Mouse (Mus musculus): ENCODE data around the gene Specc1l.

Gene Specc1l

GRCm38 (mm10) chr10:75314190-75314980, 102.5 kb downstream of the Specc1l start:
- in situ Hi-C loops (cut with MboI, MseI) = no loop called here

GRCm38 (mm10) chr10:75315756-75316155, 103.9 kb downstream of the Specc1l start:
- in situ Hi-C loops (cut with MboI, MseI) = loop anchor here in 1 of 2 experiments (5.0 kb wide), 1 partner anchor 122 kb away; no protein-coding TSS in a partner anchor

GRCm38 (mm10) chr10:75316472-75316871, 104.6 kb downstream of the Specc1l start:
- in situ Hi-C loops (cut with MboI, MseI) = loop anchor here in 1 of 2 experiments (5.0 kb wide), 1 partner anchor 121 kb away; no protein-coding TSS in a partner anchor

GRCm38 (mm10) chr10:75316872-75316907, 104.8 kb downstream of the Specc1l start, which contains the start of gene Adora2a:
Gene Adora2a (plus strand): TSS chr10:75316877.
- in situ Hi-C loops (cut with MboI, MseI) = loop anchor here in 1 of 2 experiments (5.0 kb wide), 1 partner anchor 121 kb away; no protein-coding TSS in a partner anchor

- in situ Hi-C loops (cut with MboI, MseI) = loop anchor here in 1 of 2 experiments (5.0 kb wide), 1 partner anchor 120 kb away; no protein-coding TSS in a partner anchor
These were observed 105.3 kb downstream of the Specc1l start for GRCm38 (mm10) chr10:75316908-75317761.

GRCm38 (mm10) chr10:75318206-75318605, 106.3 kb downstream of the Specc1l start:
- in situ Hi-C loops (cut with MboI, MseI) = loop anchor here in 1 of 2 experiments (5.0 kb wide), 1 partner anchor 119 kb away; no protein-coding TSS in a partner anchor

GRCm38 (mm10) chr10:75320321-75320720, 108.4 kb downstream of the Specc1l start:
- in situ Hi-C loops (cut with MboI, MseI) = loop anchor here in 1 of 2 experiments (5.0 kb wide), 1 partner anchor 117 kb away; no protein-coding TSS in a partner anchor

- in situ Hi-C loops (cut with MboI, MseI) = loop anchor here in 1 of 2 experiments (5.0 kb wide), 1 partner anchor 114 kb away; no protein-coding TSS in a partner anchor
These were observed 111.1 kb downstream of the Specc1l start for GRCm38 (mm10) chr10:75322966-75323365.

- in situ Hi-C loops (cut with MboI, MseI) = loop anchor here in 1 of 2 experiments (5.0 kb wide), 1 partner anchor 113 kb away; no protein-coding TSS in a partner anchor
These were observed 112.1 kb downstream of the Specc1l start for GRCm38 (mm10) chr10:75323986-75324385.

- in situ Hi-C loops (cut with MboI, MseI) = loop anchor here in 1 of 2 experiments (5.0 kb wide), 1 partner anchor 113 kb away; no protein-coding TSS in a partner anchor
These were observed 112.5 kb downstream of the Specc1l start for GRCm38 (mm10) chr10:75324391-75324790.

GRCm38 (mm10) chr10:75325821-75326220, 113.9 kb downstream of the Specc1l start:
- in situ Hi-C loops (cut with MboI, MseI) = no loop called here

GRCm38 (mm10) chr10:75326553-75326952, 114.7 kb downstream of the Specc1l start:
- in situ Hi-C loops (cut with MboI, MseI) = no loop called here

GRCm38 (mm10) chr10:75327081-75327480, 115.2 kb downstream of the Specc1l start:
- in situ Hi-C loops (cut with MboI, MseI) = no loop called here

GRCm38 (mm10) chr10:75328201-75328704, 116.4 kb downstream of the Specc1l start:
- in situ Hi-C loops (cut with MboI, MseI) = no loop called here

GRCm38 (mm10) chr10:75332268-75332667, 120.4 kb downstream of the Specc1l start:
- in situ Hi-C loops (cut with MboI, MseI) = no loop called here

GRCm38 (mm10) chr10:75333176-75333776, 121.4 kb downstream of the Specc1l start:
- in situ Hi-C loops (cut with MboI, MseI) = no loop called here

- in situ Hi-C loops (cut with MboI, MseI) = no loop called here
These were observed 122.3 kb downstream of the Specc1l start for GRCm38 (mm10) chr10:75334175-75334574.

GRCm38 (mm10) chr10:75335075-75335474, 123.2 kb downstream of the Specc1l start:
- in situ Hi-C loops (cut with MboI, MseI) = no loop called here

GRCm38 (mm10) chr10:75337231-75337630, 125.4 kb downstream of the Specc1l start:
- in situ Hi-C loops (cut with MboI, MseI) = no loop called here

- in situ Hi-C loops (cut with MboI, MseI) = no loop called here
These were observed 127.0 kb downstream of the Specc1l start for GRCm38 (mm10) chr10:75338852-75339251.

- in situ Hi-C loops (cut with MboI, MseI) = no loop called here
These were observed 127.5 kb downstream of the Specc1l start for GRCm38 (mm10) chr10:75339377-75339776.

GRCm38 (mm10) chr10:75341936-75342335, 130.1 kb downstream of the Specc1l start:
- in situ Hi-C loops (cut with MboI, MseI) = no loop called here
